Mouse (Mus musculus): ENCODE measurements around the gene Gm5447. TPM values are rescaled to one million over a fixed set of nuclear protein-coding genes. Genes with fewer than 3 reads are reported as not detected.

Gm5447 gene
- not detected for total RNA-seq (2023)

DNA sequence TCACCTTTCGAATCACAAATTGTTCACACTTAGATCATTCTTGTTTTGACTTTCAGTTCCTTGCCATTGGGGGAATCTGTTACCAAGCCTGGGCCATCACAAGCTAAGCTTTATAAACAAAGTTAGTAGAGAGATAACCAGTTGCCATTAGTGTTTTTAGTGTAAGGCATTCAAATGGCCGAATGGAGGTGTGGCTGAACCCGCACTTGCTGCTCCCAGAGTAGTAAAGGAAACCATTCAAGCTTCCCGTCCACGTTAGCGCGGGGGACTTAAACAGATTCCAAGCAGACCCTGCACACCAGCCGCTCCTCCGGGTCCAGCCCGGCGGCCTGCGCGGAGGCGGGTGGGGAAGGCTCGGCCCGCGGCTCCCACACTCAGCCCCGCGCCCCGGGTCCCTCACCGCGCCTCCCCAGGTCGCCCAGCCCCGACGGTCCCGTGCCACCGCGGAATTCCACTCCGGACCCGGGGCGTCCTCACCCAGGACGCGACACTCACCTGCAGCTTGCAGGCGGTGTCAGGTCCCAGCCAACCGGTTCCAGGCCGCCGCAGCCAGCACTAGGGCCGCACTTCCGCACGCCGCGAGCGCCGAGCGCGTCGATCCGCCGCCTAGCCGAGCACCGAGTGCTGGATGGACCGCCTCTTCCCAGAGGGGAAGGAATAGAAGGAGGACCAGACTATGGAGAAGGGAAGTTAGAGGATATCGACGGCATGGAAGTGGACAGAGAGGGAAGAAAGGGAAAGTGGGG lies at the start of gene Gm5447, which contains the start of gene Exoc2:
TSS of gene Gm5447 (plus strand) at position 704 of the 746 bp plus-strand sequence.
TSS of gene Exoc2 (minus strand) at position 593 of the 746 bp plus-strand sequence.

DNA sequence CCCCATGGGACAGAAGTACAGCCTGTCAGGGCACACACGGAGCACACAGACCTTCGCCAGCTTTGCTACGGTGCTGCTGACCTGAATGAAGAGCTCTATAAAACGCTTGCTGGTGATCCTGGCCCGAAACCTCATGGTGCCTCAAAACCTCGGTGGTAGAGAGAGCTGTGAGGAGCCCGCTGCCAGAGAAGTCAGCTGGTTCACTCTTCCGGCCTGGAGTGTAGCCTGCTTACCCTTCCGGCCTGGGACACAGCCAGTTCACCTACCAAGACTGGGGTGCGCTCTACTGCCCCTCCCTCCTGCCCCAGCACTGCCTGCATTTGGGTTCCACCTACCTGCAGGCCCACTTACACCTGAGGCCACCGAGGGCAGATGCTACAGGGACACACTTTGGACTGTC lies 26.5 kb upstream of the Gm5447 start, which contains the start of gene Hus1b:
TSS of gene Hus1b (minus strand) at position 220 of the 400 bp plus-strand sequence.

Other genes with a start within 250 kb of the Gm5447 start
- gene Irf4, start 225.0 kb upstream of the Gm5447 start, total RNA-seq (2023), result 10 to 100 TPM; 11.1 to 14.8 TPM
- 1 to 10 TPM; 1.3 to 1.6 TPM for gene Hus1b, start 26.4 kb upstream of the Gm5447 start, total RNA-seq (2023)
- gene Exoc2, start 111 bp upstream of the Gm5447 start, total RNA-seq (2023), result 10 to 100 TPM; 59.1 to 62.6 TPM

Data from neutrophil, adult 83 days (primary cell).